Mouse (Mus musculus) lung, postnatal 0 days (tissue): ENCODE data around the gene Olfr541.

Source experiments
- CTCF ChIP-seq: IDR thresholded peaks from 2 replicates; pipeline ENCODE4 v1.5.1; 2016; ENCODE audit warnings: antibody characterized with exemption, mild to moderate bottlenecking
- EP300 ChIP-seq: IDR thresholded peaks from 2 replicates; pipeline ENCODE4 v1.6.1; 2016; ENCODE audit warnings: antibody characterized with exemption, mild to moderate bottlenecking, control low read depth

- TF ChIP-seq CTCF, result no peak
- no peak for TF ChIP-seq EP300
Observed at GRCm38 (mm10) chr7:140659630-140660029, 37.4 kb upstream of the Olfr541 start, which contains the start of gene Olfr539.
